Mouse (Mus musculus): Measurements from ENCODE around the gene Lrrc8a. TPM values are rescaled to one million over a fixed set of nuclear protein-coding genes. Genes with fewer than 3 reads are reported as not detected.

Lrrc8a gene
- polyA plus RNA-seq, 1 experiment from 2014 or later: 43.4 TPM

- no peak overlapping the region for H3K4me3 ChIP-seq
- peak overlapping the region; percentile 23; the same call in 1 of the 2 replicates for H3K27ac ChIP-seq
- peaks cover 29% of the 10 kb centered on the region for H3K4me1 ChIP-seq (replicated peaks)
- H3K27me3 ChIP-seq (ENCODE audit: insufficient read depth, poor library complexity, severe bottlenecking): no peaks in the 10 kb centered on the region
- DNase-seq (ENCODE audit: low spot score): no peak
- no peaks in the 10 kb centered on the region for H3K9me3 ChIP-seq
- 90% methylated on average over 17 of the region's 17 CpGs for WGBS
- H3K36me3 ChIP-seq: peaks cover 30% of the 10 kb centered on the region
Measured at GRCm38 (mm10) chr2:30269241-30269990, 31.9 kb downstream of the Lrrc8a start.

DNA sequence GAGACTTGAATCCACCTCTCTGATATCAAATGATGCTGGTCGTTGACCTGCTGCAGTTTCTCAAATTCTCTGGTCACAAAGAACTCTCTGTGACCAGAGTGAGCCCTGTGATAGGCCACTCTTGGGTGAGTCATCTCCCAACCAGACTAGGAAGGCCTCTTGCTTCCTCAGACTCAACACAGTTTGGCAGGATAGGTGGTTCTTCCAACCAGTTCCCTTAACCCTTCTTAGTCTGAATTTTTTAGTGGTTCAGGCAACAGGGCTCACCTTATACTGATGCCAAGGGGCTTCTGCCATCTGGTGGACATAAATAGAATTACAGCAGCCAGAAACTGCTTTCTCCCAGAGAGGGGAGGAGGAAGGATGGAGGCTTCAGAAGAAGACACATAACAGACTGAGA, 32.6 kb downstream of the Lrrc8a start:
- H3K27ac ChIP-seq: no peak overlapping the region
- peaks cover 23% of the 10 kb centered on the region for H3K36me3 ChIP-seq
- H3K9me3 ChIP-seq: no peaks in the 10 kb centered on the region
- H3K4me1 ChIP-seq (replicated peaks): peaks cover 25% of the 10 kb centered on the region
- H3K27me3 ChIP-seq (ENCODE audit: insufficient read depth, poor library complexity, severe bottlenecking): no peaks in the 10 kb centered on the region
- no peak overlapping the region for H3K4me3 ChIP-seq
- peak; percentile 53 for DNase-seq (ENCODE audit: low spot score)
- WGBS: 66% methylated on average over 1 of the region's 1 CpGs

DNA sequence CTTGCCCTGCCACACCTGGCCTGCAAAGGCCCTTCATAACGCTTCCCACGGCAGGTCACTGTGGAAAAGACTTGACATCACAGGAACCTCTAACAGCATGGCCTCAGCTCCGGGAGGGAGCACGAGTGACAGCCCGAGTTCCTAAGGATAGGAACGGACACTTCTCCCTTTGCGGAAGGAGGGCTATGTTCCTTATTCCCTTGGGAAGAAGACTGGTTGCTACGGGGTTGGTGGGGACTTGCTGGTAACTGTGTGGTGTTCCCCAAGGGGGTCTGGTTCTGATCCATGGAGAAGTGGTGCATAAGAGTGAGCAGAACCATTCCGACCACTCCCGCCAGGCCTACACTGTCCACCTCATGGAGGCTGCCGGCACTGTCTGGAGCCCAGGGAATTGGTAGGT, 43.2 kb downstream of the Lrrc8a start, which contains the start of gene Gm28038:
Gm28038 (plus strand) TSS at position 301 of the 400 bp plus-strand sequence.
- Histone ChIP-seq H3K4me1 (replicated peaks) (peaks cover 13% of the 10 kb centered on the region), H3K36me3 (peaks cover 11% of the 10 kb centered on the region; the same call in 1 of the 2 replicates), H3K27ac (no peak within 1 kb of the TSS), H3K9me3 (no peaks in the 10 kb centered on the region), H3K4me3 (no peak within 1 kb of the TSS), H3K27me3 (ENCODE audit: insufficient read depth, poor library complexity, severe bottlenecking) (no peaks in the 10 kb centered on the region)
- no peak for DNase-seq (ENCODE audit: low spot score)
- 92% methylated on average over 11 of the region's 11 CpGs for WGBS

GRCm38 (mm10) chr2:30281651-30282050, 44.1 kb downstream of the Lrrc8a start:
- H3K27me3 ChIP-seq (ENCODE audit: insufficient read depth, poor library complexity, severe bottlenecking): no peaks in the 10 kb centered on the region
- no peak overlapping the region for H3K27ac ChIP-seq
- peaks cover 11% of the 10 kb centered on the region; the same call in 1 of the 2 replicates for H3K36me3 ChIP-seq
- WGBS: 81% methylated on average over 3 of the region's 3 CpGs
- H3K4me3 ChIP-seq: no peak overlapping the region
- H3K4me1 ChIP-seq (replicated peaks): peaks cover 16% of the 10 kb centered on the region
- no peak for DNase-seq (ENCODE audit: low spot score)
- no peaks in the 10 kb centered on the region for H3K9me3 ChIP-seq

- Histone ChIP-seq H3K27me3 (ENCODE audit: insufficient read depth, poor library complexity, severe bottlenecking) (no peaks in the 10 kb centered on the region), H3K36me3 (peaks cover 7% of the 10 kb centered on the region), H3K4me1 (replicated peaks) (peaks cover 28% of the 10 kb centered on the region), H3K9me3 (no peaks in the 10 kb centered on the region), H3K27ac (no peak overlapping the region), H3K4me3 (no peak overlapping the region)
- DNase-seq (ENCODE audit: low spot score): no peak
- WGBS: 77% methylated on average over 2 of the region's 2 CpGs
Measured at GRCm38 (mm10) chr2:30283193-30283592, 45.7 kb downstream of the Lrrc8a start.

- WGBS: 87% methylated on average over 5 of the region's 5 CpGs
- DNase-seq (ENCODE audit: low spot score): no peak
- Histone ChIP-seq H3K27ac (no peak overlapping the region), H3K27me3 (ENCODE audit: insufficient read depth, poor library complexity, severe bottlenecking) (no peaks in the 10 kb centered on the region), H3K4me3 (peak overlapping the region; percentile 100), H3K36me3 (peaks cover 18% of the 10 kb centered on the region), H3K9me3 (no peaks in the 10 kb centered on the region), H3K4me1 (replicated peaks) (peaks cover 28% of the 10 kb centered on the region)
Measured at GRCm38 (mm10) chr2:30285004-30285403, 47.5 kb downstream of the Lrrc8a start.

DNA sequence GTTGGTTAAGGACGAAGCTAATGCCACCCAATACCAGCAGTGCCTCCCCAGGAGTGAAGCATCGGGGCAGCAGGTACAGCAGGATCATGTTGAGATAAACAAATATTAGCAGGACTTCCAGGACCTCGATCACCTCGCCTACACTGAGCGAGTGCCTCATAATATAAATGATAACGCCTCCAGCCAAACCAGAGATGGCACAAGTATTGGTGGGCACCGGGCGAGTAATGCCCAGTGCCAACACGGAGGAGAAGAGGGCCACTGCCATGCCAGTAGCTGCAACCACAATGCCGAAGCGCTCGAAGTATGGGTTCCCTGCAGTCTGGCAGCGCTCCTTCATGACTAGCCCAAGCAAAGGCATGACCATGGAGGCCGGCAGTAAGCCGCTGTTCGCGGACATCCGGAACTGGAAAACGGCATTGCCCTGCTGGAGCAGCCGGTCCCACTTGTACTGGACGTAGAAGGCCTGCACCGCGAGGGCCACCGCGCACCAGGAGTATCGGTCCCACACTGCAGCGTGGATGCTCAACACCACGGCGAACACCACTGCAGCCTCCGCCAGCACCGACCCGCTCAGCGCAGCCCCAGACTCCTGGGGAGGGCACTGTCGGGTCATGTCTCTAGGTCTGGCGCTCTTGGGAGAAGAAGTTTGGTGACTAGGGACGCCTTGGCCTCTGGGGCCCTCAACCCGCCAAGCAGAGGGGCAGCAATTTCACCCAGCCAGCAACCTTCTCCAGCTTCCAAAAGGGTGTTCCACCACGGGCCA, 48.1 kb downstream of the Lrrc8a start:
- Histone ChIP-seq H3K4me3 (peak overlapping the region; percentile 100), H3K4me1 (replicated peaks) (peaks cover 28% of the 10 kb centered on the region), H3K9me3 (no peaks in the 10 kb centered on the region), H3K27ac (peak overlapping the region; percentile 95), H3K36me3 (peaks cover 23% of the 10 kb centered on the region), H3K27me3 (ENCODE audit: insufficient read depth, poor library complexity, severe bottlenecking) (no peaks in the 10 kb centered on the region)
- no peak for DNase-seq (ENCODE audit: low spot score)
- WGBS: 18% methylated on average over 38 of the region's 38 CpGs

GRCm38 (mm10) chr2:30286192-30287026, 48.9 kb downstream of the Lrrc8a start, which contains the start of the genes Dolk and Nup188:
TSS of gene Dolk (minus strand) at chr2:30286334.
TSS of gene Nup188 (plus strand) at chr2:30286397.
- under 1% methylated on average over 68 of the region's 68 CpGs for WGBS
- H3K4me3 ChIP-seq: peak within 1 kb of the TSS; percentile 100
- H3K4me1 ChIP-seq (replicated peaks): peaks cover 28% of the 10 kb centered on the region
- no peaks in the 10 kb centered on the region for H3K27me3 ChIP-seq (ENCODE audit: insufficient read depth, poor library complexity, severe bottlenecking)
- peak within 1 kb of the TSS; percentile 95 for H3K27ac ChIP-seq
- peak; percentile 97 for DNase-seq (ENCODE audit: low spot score)
- H3K9me3 ChIP-seq: no peaks in the 10 kb centered on the region
- peaks cover 28% of the 10 kb centered on the region for H3K36me3 ChIP-seq

DNA sequence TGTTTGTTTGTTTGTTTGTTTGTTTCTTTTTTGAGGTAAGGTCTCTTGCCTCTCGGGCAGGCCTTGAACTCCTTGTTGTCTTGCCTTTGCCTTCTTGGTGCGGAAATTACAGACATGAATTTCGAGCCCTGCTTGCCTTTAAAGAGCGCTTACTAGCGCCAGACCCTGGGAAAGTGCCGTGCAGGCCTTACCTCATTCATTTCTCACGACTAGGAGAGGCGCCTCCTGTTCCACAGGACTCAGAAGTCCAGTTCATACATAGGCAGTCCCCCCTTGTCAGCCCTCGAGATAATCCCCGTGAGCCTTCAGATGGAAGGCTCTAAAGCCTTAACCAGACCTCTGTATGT, 49.5 kb downstream of the Lrrc8a start:
- H3K27me3 ChIP-seq (ENCODE audit: insufficient read depth, poor library complexity, severe bottlenecking): no peaks in the 10 kb centered on the region
- under 1% methylated on average over 10 of the region's 10 CpGs for WGBS
- H3K27ac ChIP-seq: peak overlapping the region; percentile 95
- peak; percentile 39 for DNase-seq (ENCODE audit: low spot score)
- no peaks in the 10 kb centered on the region for H3K9me3 ChIP-seq
- H3K36me3 ChIP-seq: peaks cover 34% of the 10 kb centered on the region
- peaks cover 28% of the 10 kb centered on the region for H3K4me1 ChIP-seq (replicated peaks)
- H3K4me3 ChIP-seq: peak overlapping the region; percentile 100

DNA sequence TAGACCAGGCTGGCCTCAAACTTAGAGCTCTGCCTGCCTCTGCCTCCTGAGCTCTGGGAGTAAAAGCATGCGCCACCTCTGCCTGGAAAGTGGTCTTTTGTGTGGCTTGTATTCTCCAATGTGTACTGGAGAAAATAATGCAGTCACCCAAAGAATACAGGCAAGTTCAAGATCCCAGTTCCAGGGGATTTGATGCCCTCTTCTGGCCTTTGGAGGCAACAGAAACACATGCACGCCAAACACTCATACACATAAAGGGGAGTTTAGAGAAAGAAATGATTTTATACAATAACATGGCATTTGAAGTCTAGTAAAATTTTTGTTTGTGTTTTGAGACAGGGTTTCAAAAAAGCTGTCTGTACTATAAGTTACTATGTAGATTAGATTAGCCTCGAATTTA, 62.0 kb downstream of the Lrrc8a start:
- DNase-seq (ENCODE audit: low spot score): no peak
- H3K4me1 ChIP-seq (replicated peaks): no peaks in the 10 kb centered on the region
- H3K27me3 ChIP-seq (ENCODE audit: insufficient read depth, poor library complexity, severe bottlenecking): no peaks in the 10 kb centered on the region
- peaks cover 95% of the 10 kb centered on the region for H3K36me3 ChIP-seq
- no peak overlapping the region for H3K4me3 ChIP-seq
- WGBS: 87% methylated on average over 3 of the region's 3 CpGs
- no peaks in the 10 kb centered on the region for H3K9me3 ChIP-seq
- H3K27ac ChIP-seq: no peak overlapping the region

DNA sequence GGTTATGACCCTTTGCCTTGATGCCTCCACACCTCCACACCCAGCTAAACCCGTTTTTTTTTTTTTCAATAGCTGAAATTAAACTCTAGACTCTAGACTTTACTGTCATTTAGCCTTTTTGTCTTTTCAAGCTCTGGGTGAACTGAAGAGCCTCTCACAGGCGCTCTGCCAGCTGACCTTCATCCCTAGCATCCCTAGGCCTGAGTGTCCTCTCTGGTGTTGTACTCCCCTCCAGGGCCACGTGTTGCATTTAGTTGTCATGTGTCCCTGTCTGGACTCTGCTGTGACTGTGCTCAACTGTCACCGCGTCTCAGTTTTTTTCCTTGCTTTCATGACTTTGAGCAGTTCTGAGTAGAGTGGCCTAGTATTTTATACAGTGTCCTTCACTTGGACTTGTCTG, 62.5 kb downstream of the Lrrc8a start:
- WGBS: 89% methylated on average over 5 of the region's 5 CpGs
- Histone ChIP-seq H3K27me3 (ENCODE audit: insufficient read depth, poor library complexity, severe bottlenecking) (no peaks in the 10 kb centered on the region), H3K27ac (no peak overlapping the region), H3K9me3 (no peaks in the 10 kb centered on the region), H3K36me3 (peaks cover 100% of the 10 kb centered on the region), H3K4me1 (replicated peaks) (no peaks in the 10 kb centered on the region), H3K4me3 (no peak overlapping the region)
- no peak for DNase-seq (ENCODE audit: low spot score)

DNA sequence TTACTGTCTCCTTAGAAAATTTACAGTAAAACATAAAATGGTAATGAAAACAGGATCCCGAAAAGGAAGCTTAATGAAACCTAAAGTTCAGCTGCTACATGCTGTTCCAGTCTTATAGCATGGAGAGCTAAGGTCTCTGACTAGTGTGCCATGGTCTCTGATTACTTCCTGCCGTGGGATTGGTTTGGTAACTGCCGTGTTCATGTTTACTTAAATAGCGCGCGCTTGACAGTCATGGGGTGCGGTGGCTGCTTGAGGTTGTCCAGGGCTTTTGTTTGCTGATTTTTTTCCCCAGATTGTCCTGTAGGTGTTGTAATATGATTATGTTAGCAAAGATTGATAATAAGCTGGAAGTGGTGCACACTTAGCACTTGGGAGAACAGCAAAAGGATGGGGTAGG, 68.6 kb downstream of the Lrrc8a start:
- WGBS: 95% methylated on average over 7 of the region's 7 CpGs
- no peaks in the 10 kb centered on the region for H3K4me1 ChIP-seq (replicated peaks)
- no peaks in the 10 kb centered on the region for H3K9me3 ChIP-seq
- H3K36me3 ChIP-seq: peaks cover 100% of the 10 kb centered on the region
- no peak overlapping the region for H3K4me3 ChIP-seq
- H3K27me3 ChIP-seq (ENCODE audit: insufficient read depth, poor library complexity, severe bottlenecking): no peaks in the 10 kb centered on the region
- no peak for DNase-seq (ENCODE audit: low spot score)
- no peak overlapping the region for H3K27ac ChIP-seq
